Mouse (Mus musculus): ENCODE results near the gene Fah. TPM values are rescaled to one million over a fixed set of nuclear protein-coding genes. Genes with fewer than 3 reads are reported as not detected.

Fah gene
- polyA plus RNA-seq, 1 experiment = 10.3 TPM

DNA sequence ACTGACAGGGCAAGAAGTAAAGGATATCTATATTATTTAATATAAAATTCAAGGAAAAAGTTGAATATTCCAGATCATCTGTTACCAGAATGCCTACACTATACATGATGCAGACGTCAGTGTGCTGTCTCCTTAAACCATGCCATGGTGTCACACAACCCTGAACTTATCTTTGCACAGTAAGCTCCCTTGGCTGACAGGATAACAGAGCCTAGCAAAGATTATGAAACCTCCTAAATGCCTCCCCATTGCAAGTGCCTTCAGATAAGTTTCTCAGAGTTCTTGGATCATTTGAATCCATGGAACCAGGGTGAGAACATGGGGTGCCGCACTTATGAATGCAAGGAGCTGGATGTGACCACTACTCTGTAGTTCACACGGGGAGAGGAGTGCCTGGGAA is 25.4 kb upstream of the Fah start:
- H3K27me3 ChIP-seq (replicated peaks) = no peaks in the 10 kb centered on the region
- TF ChIP-seq GATA1 (IDR thresholded peaks at IDR 0.05; ENCODE audit: borderline replicate concordance, low read length) (no peak), FLI1 (IDR thresholded peaks at IDR 0.05; ENCODE audit: low read length) (no peak)
- H3K36me3 ChIP-seq (replicated peaks; ENCODE audit: low read length) = peaks cover 38% of the 10 kb centered on the region
- H3K4me1 ChIP-seq = peaks cover 3% of the 10 kb centered on the region; the same call in 1 of the 2 replicates
- H3K4me3 ChIP-seq (replicated peaks) = no peak overlapping the region
- H3K9me3 ChIP-seq = no peaks in the 10 kb centered on the region

- Histone ChIP-seq H3K4me1 (no peaks in the 10 kb centered on the region), H3K9me3 (peaks cover 3% of the 10 kb centered on the region; the same call in 1 of the 2 replicates), H3K4me3 (replicated peaks) (no peak overlapping the region), H3K27me3 (replicated peaks) (no peaks in the 10 kb centered on the region), H3K36me3 (replicated peaks; ENCODE audit: low read length) (peaks cover 58% of the 10 kb centered on the region)
- TF ChIP-seq GATA1 (IDR thresholded peaks at IDR 0.05; ENCODE audit: borderline replicate concordance, low read length) = no peak
- no peak for TF ChIP-seq FLI1 (IDR thresholded peaks at IDR 0.05; ENCODE audit: low read length)
These were observed 17.2 kb upstream of the Fah start for GRCm38 (mm10) chr7:84623718-84624117.

GRCm38 (mm10) chr7:84620956-84621355 is 14.4 kb upstream of the Fah start:
- H3K4me1 ChIP-seq = no peaks in the 10 kb centered on the region; the same call in 1 of the 2 replicates
- H3K9me3 ChIP-seq = peaks cover 3% of the 10 kb centered on the region; the same call in 1 of the 2 replicates
- H3K27me3 ChIP-seq (replicated peaks) = no peaks in the 10 kb centered on the region
- TF ChIP-seq GATA1 (IDR thresholded peaks at IDR 0.05; ENCODE audit: borderline replicate concordance, low read length) (no peak), FLI1 (IDR thresholded peaks at IDR 0.05; ENCODE audit: low read length) (no peak)
- H3K4me3 ChIP-seq (replicated peaks) = no peak overlapping the region
- peaks cover 85% of the 10 kb centered on the region for H3K36me3 ChIP-seq (replicated peaks; ENCODE audit: low read length)

DNA sequence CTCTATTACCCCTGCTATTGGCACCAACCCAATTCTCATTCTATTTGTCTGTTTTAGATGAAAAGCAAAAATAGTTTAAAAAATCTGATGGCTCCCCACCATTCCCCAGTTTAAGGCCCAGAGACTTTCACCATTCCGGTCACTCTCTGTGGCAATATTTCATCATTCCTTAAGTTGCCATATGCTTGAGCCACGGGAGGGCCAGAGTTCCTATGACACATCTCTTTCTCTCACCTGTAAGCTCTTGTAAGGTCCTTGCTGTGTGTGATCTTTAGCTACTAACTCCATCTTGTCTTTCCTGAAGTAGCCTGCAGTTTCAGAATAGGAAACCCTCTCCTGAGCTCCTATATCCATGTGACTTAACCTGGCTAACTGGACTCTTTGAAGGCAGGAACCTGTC is 12.4 kb upstream of the Fah start:
- Histone ChIP-seq H3K4me1 (no peaks in the 10 kb centered on the region; the same call in 1 of the 2 replicates), H3K27me3 (replicated peaks) (no peaks in the 10 kb centered on the region), H3K9me3 (no peaks in the 10 kb centered on the region), H3K4me3 (replicated peaks) (no peak overlapping the region), H3K36me3 (replicated peaks; ENCODE audit: low read length) (peaks cover 87% of the 10 kb centered on the region)
- TF ChIP-seq FLI1 (IDR thresholded peaks at IDR 0.05; ENCODE audit: low read length) = no peak
- TF ChIP-seq GATA1 (IDR thresholded peaks at IDR 0.05; ENCODE audit: borderline replicate concordance, low read length) = no peak

DNA sequence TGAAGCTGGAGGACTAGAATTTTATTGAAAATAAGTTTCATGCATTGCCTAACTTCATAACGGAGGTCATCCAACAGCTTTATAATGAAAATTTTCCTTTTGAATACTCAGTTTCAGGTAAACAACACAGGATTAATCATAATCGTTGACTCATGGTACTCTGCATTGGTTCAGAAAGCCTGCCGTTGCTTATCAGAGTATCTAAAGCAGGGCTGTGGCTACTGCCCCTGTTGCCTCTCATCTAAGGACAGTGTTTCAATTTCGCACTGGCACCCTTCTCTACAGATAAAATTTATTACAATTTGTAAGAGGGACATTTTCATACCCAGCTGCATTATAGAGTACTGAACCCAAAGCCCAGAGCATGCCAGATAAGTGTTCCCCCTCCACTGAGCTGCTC is 5.9 kb upstream of the Fah start:
- H3K9me3 ChIP-seq = no peaks in the 10 kb centered on the region
- TF ChIP-seq FLI1 (IDR thresholded peaks at IDR 0.05; ENCODE audit: low read length) (no peak), GATA1 (IDR thresholded peaks at IDR 0.05; ENCODE audit: borderline replicate concordance, low read length) (no peak)
- H3K36me3 ChIP-seq (replicated peaks; ENCODE audit: low read length) = peaks cover 32% of the 10 kb centered on the region
- H3K27me3 ChIP-seq (replicated peaks) = no peaks in the 10 kb centered on the region
- H3K4me1 ChIP-seq = peaks cover 15% of the 10 kb centered on the region
- peak overlapping the region; percentile 17 for H3K4me3 ChIP-seq (replicated peaks)

DNA sequence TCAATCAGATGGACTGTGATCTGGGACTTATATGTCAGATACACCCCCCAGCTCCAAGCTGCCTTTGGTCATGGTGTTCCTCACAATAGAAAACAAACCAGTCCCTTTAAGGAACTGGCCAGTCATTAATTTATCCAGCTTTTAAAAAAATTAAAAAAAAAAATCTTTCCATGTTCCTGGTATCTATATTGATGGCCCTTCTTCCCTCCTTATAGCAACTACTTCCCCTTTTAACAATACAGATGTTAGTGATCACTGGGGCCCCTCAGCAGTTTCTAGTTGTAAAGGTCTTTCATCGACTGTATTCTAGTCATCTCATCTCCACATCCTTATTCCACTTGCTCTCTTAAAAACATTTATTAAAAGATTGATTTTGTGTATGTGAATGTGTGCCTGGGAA is 5.1 kb upstream of the Fah start:
- H3K27me3 ChIP-seq (replicated peaks) = no peaks in the 10 kb centered on the region
- H3K4me3 ChIP-seq (replicated peaks) = no peak overlapping the region
- TF ChIP-seq FLI1 (IDR thresholded peaks at IDR 0.05; ENCODE audit: low read length) (no peak), GATA1 (IDR thresholded peaks at IDR 0.05; ENCODE audit: borderline replicate concordance, low read length) (no peak)
- peaks cover 23% of the 10 kb centered on the region for H3K36me3 ChIP-seq (replicated peaks; ENCODE audit: low read length)
- H3K4me1 ChIP-seq = peaks cover 15% of the 10 kb centered on the region
- H3K9me3 ChIP-seq = no peaks in the 10 kb centered on the region

DNA sequence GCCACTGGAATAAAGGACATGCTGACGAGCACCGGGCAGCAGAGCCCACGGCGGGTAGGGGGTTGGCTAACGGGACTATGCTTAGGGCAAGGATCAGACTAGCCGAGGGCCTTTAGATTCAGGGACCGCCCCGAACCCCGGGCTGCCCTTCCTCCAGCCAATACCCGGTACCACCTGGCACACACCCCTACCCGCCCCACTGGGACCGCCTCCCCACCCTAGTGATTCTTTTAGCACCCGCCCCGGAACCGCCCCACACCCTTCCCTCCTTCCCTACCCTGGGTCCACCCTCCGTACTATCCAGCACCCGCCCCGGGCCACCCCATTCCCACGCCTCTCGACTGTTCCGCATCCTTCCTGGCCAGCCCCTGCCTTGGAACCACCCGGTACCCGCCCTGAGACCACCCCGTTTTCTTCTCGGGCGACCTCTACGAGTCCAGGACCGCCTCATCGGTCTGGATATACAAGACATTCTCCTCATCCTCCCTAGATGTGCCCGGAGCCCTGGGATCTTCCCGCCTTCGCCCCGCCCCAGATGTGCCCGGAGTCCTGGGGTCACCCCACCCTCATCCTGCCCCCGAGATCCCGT is 724 bp downstream of the Fah start:
- Histone ChIP-seq H3K4me1 (peaks cover 20% of the 10 kb centered on the region), H3K36me3 (replicated peaks; ENCODE audit: low read length) (no peaks in the 10 kb centered on the region), H3K9me3 (no peaks in the 10 kb centered on the region), H3K27me3 (replicated peaks) (no peaks in the 10 kb centered on the region), H3K4me3 (replicated peaks) (peak overlapping the region; percentile 89)
- TF ChIP-seq GATA1 (IDR thresholded peaks at IDR 0.05; ENCODE audit: borderline replicate concordance, low read length) (no peak), FLI1 (IDR thresholded peaks at IDR 0.05; ENCODE audit: low read length) (no peak)

DNA sequence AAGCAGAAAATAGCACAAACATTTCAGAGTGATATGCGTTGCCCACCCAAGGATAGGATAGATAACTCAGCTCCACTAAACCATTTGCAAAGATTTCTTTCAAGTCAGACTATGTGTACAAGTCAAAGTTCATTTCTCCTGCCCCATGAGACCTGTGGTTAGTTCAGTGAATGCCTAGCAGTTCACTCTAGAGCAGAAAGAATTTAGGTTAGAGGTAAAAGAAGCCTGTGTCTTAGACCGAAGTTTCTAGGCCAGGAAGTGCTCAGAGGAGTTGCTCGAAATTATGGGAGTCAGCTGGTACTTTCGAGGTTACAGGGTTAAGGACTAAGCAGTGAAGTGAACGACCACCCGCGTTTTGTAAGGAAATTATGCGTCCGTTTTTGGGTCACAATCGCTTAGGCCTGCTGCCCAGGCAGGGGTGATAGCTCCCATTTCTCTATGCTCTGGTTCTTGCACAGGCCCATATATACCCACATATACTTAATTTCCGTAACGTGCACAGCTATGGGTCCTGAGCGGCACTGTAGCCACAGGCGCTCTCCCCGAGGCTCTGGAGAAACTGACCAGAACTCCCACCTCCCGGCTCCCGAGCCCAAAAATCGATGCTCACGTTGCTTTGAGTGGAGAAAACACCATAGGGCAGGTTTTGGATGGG is 1.4 kb downstream of the Fah start:
- TF ChIP-seq GATA1 (IDR thresholded peaks at IDR 0.05; ENCODE audit: borderline replicate concordance, low read length) (no peak), FLI1 (IDR thresholded peaks at IDR 0.05; ENCODE audit: low read length) (no peak)
- H3K4me1 ChIP-seq = peaks cover 20% of the 10 kb centered on the region
- H3K9me3 ChIP-seq = no peaks in the 10 kb centered on the region
- peaks cover 2% of the 10 kb centered on the region for H3K36me3 ChIP-seq (replicated peaks; ENCODE audit: low read length)
- H3K27me3 ChIP-seq (replicated peaks) = no peaks in the 10 kb centered on the region
- peak overlapping the region; percentile 89 for H3K4me3 ChIP-seq (replicated peaks)

- no peaks in the 10 kb centered on the region for H3K27me3 ChIP-seq (replicated peaks)
- no peaks in the 10 kb centered on the region for H3K9me3 ChIP-seq
- peak overlapping the region; percentile 60 for H3K4me3 ChIP-seq (replicated peaks)
- H3K4me1 ChIP-seq = peaks cover 20% of the 10 kb centered on the region
- TF ChIP-seq GATA1 (IDR thresholded peaks at IDR 0.05; ENCODE audit: borderline replicate concordance, low read length) = no peak
- TF ChIP-seq FLI1 (IDR thresholded peaks at IDR 0.05; ENCODE audit: low read length) = no peak
- peaks cover 2% of the 10 kb centered on the region for H3K36me3 ChIP-seq (replicated peaks; ENCODE audit: low read length)
These were observed 2.0 kb downstream of the Fah start for GRCm38 (mm10) chr7:84604501-84604900.

- H3K4me1 ChIP-seq = peaks cover 20% of the 10 kb centered on the region
- no peaks in the 10 kb centered on the region for H3K9me3 ChIP-seq
- no peaks in the 10 kb centered on the region for H3K27me3 ChIP-seq (replicated peaks)
- H3K4me3 ChIP-seq (replicated peaks) = no peak overlapping the region
- H3K36me3 ChIP-seq (replicated peaks; ENCODE audit: low read length) = peaks cover 2% of the 10 kb centered on the region
- TF ChIP-seq FLI1 (IDR thresholded peaks at IDR 0.05; ENCODE audit: low read length) = no peak
- no peak for TF ChIP-seq GATA1 (IDR thresholded peaks at IDR 0.05; ENCODE audit: borderline replicate concordance, low read length)
These were observed 5.2 kb downstream of the Fah start for GRCm38 (mm10) chr7:84601331-84601730.

Measured in megakaryocyte, embryonic 14.5 days (primary cell).